Mouse (Mus musculus) heart, embryonic 12.5 days (tissue): ENCODE data around the gene Rgs17. TPM values are rescaled to one million over a fixed set of nuclear protein-coding genes. Genes with fewer than 3 reads are reported as not detected.

Experiments
- ATAC-seq: fragments of 200-750 bp; cut with Nextera tagmentation; 2 replicates; pipeline ENCODE4 v1.8.0; 2017; ENCODE audit warnings: moderate TSS enrichment, moderate library complexity; ENCODE audit not compliant: insufficient number of reproducible peaks, low FRiP score
- H3K27ac ChIP-seq: fragments of 300-500 bp; sonication (generic); 2 replicates; pipeline ENCODE4 v1.5.1; 2016; ENCODE audit warnings: mild to moderate bottlenecking, moderate library complexity; ENCODE audit not compliant: poor library complexity, severe bottlenecking
- H3K27me3 ChIP-seq: fragments of 300-500 bp; sonication (generic); replicated peaks from 2 replicates; pipeline ENCODE4 v1.6.1; 2016; ENCODE audit warnings: mild to moderate bottlenecking, moderate library complexity
- H3K36me3 ChIP-seq: fragments of 300-500 bp; sonication (generic); 2 replicates; pipeline ENCODE4 v1.6.1; 2016; ENCODE audit warnings: mild to moderate bottlenecking, moderate library complexity
- H3K4me1 ChIP-seq: fragments of 300-500 bp; sonication (generic); replicated peaks from 2 replicates; pipeline ENCODE4 v1.6.1; 2016; ENCODE audit warnings: mild to moderate bottlenecking
- H3K4me2 ChIP-seq: fragments of 300-500 bp; sonication (generic); 2 replicates; pipeline ENCODE4 v1.6.1; 2016; ENCODE audit warnings: mild to moderate bottlenecking, moderate library complexity
- H3K4me3 ChIP-seq: fragments of 300-500 bp; sonication (generic); 2 replicates; pipeline ENCODE4 v1.5.1; 2016; ENCODE audit warnings: mild to moderate bottlenecking
- H3K9ac ChIP-seq: fragments of 300-500 bp; sonication (generic); 2 replicates; pipeline ENCODE4 v1.6.1; 2016; ENCODE audit warnings: mild to moderate bottlenecking, moderate library complexity
- H3K9me3 ChIP-seq: fragments of 300-500 bp; sonication (generic); replicated peaks from 2 replicates; pipeline ENCODE4 v1.6.1; 2016; ENCODE audit warnings: mild to moderate bottlenecking, moderate library complexity
- WGBS: fragments of 180-500 bp; shearing (Covaris S2); methylation state at CpG from one replicate; pipeline ENCODE4 v1.1.7; 2016; 5-methylcytosine and 5-hydroxymethylcytosine counted together
- polyA plus RNA-seq: library from polyadenylated mRNA; unstranded; fragments of >200 nt; fragmentation: Nextera tagmentation; extraction: Ambion mirVana; gene quantifications from 2 replicates; pipeline ENCODE4 v1.2.1, GENCODE M21; 2016

Gene Rgs17
- polyA plus RNA-seq, 1 experiment from 2014 or later: 1.3 TPM

DNA sequence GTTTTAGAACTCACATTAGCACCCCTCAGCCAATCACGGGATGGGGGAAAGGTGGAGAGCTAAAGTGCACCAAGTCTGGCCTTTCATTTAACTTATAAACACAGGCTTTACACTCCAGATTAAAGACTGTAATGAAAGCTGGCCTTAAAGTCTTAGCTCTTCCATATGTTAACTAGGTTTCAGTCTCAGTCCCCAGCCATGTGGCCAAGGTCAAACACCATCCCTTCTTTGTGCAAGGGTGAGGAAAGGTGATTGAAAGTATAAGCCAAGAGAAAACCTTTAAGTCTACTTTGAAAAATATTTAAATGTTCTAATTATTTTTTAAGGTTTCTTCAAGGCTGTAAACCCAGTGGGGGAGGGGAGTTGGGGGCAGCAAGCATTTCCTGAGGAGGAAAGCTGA, 118.5 kb downstream of the Rgs17 start:
- no peaks in the 10 kb centered on the region for H3K27me3 ChIP-seq

DNA sequence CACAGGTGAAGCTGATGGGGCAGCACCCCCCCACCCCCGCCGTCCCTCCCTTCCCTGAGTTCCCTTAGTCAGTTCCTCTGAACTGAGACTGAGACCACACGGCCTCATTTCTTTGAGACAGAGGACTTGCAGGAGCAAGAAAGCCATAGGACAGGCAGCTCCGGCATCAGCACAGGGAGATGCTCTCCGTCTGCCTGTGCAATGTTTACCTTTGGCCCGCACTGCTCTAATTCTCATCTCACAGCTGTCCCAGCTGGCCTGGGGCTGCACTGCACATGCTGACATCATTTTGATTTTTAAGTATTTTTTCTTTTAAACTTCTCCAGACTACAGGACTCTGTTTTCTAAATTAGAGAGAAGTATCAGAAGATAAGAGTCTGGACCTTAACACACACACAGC, 119.3 kb downstream of the Rgs17 start:
- no peak for ATAC-seq
- peaks cover 45% of the 10 kb centered on the region for H3K36me3 ChIP-seq
- H3K4me1 ChIP-seq: peaks cover 20% of the 10 kb centered on the region
- peak overlapping the region; percentile 50 for H3K4me3 ChIP-seq
- H3K27ac ChIP-seq: no peak overlapping the region
- peak overlapping the region; percentile 75 for H3K4me2 ChIP-seq
- no peaks in the 10 kb centered on the region for H3K9me3 ChIP-seq
- peak overlapping the region; percentile 69 for H3K9ac ChIP-seq
- no peaks in the 10 kb centered on the region for H3K27me3 ChIP-seq
- WGBS: 29% methylated on average over 6 of the region's 6 CpGs

More for the DNA sequence above, 118.5 kb downstream of the Rgs17 start:
- no peak overlapping the region for H3K27ac ChIP-seq
- peaks cover 36% of the 10 kb centered on the region for H3K36me3 ChIP-seq
- ATAC-seq: no peak
- peaks cover 20% of the 10 kb centered on the region for H3K4me1 ChIP-seq
- H3K9ac ChIP-seq: peak overlapping the region; percentile 69
- 7% methylated on average over 1 of the region's 1 CpGs for WGBS
- no peaks in the 10 kb centered on the region for H3K9me3 ChIP-seq
- H3K4me2 ChIP-seq: peak overlapping the region; percentile 69
- peak overlapping the region; percentile 50 for H3K4me3 ChIP-seq

DNA sequence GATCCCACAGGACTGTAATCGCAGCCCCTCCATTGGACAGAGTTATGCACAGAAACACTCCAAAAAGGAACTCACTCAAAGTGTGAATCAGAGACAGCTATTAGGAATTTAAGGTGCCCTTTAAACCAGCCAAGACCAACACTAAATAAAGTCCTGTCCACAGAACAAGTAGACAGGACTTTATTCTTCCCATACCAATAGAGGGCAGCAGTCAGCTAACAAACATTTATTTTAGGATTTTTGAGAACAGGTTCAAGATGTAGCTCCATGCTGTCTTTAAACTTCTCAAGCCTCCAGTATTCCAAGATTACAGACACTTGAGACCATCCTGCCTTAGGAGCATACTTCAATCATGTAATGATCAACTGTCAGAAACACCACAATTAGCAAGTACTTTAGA, 121.7 kb downstream of the Rgs17 start:
- peaks cover 20% of the 10 kb centered on the region for H3K4me1 ChIP-seq
- no peak overlapping the region for H3K4me3 ChIP-seq
- no peak for ATAC-seq
- H3K27me3 ChIP-seq: no peaks in the 10 kb centered on the region
- peaks cover 50% of the 10 kb centered on the region for H3K36me3 ChIP-seq
- no peak overlapping the region for H3K9ac ChIP-seq
- no peak overlapping the region for H3K4me2 ChIP-seq
- WGBS: 96% methylated on average over 1 of the region's 1 CpGs
- H3K27ac ChIP-seq: no peak overlapping the region
- H3K9me3 ChIP-seq: no peaks in the 10 kb centered on the region

DNA sequence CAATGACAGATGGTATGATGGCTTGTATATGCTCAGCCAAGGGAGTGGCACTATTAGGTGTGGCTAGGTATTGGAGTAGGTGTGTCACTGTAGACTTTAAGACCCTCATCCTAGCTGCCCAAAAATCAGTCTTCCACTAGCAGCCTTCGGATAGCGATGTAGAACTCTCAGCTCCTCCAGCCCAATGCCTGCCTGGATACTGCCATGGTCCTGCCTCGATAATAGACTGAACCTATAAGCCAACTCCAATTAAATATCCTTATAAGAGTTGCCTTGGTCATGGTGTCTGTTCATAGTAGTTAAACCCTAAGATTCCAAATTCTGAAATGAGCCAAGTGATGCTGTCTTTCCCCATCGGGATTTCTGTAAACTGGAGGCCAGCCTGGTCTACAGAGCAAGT, 124.1 kb downstream of the Rgs17 start:
- H3K4me3 ChIP-seq: no peak overlapping the region
- H3K9ac ChIP-seq: no peak overlapping the region
- no peaks in the 10 kb centered on the region for H3K9me3 ChIP-seq
- peaks cover 50% of the 10 kb centered on the region for H3K36me3 ChIP-seq
- H3K27ac ChIP-seq: no peak overlapping the region
- no peak for ATAC-seq
- 83% methylated on average over 4 of the region's 4 CpGs for WGBS
- H3K4me2 ChIP-seq: no peak overlapping the region
- no peaks in the 10 kb centered on the region for H3K27me3 ChIP-seq
- H3K4me1 ChIP-seq: peaks cover 14% of the 10 kb centered on the region

DNA sequence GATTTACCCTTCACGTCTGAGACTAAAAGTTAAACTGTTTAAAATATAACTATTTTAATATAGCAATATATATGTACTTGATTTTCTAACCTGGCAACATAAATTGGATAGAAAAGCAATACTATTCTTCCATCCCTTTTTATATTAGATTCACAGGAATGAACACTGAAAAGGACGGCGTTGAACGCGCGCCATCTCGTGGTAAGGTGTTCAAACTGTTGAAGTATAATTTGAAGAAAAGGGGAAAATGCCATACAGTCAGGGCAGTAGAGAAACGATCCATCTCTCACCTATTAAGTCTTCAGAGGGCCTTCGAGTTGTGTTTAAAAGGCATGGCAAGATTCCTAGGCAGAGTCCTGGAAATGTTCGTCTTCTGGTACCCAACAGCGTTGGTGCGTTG, 131.5 kb downstream of the Rgs17 start:
- Histone ChIP-seq H3K36me3 (no peaks in the 10 kb centered on the region), H3K9me3 (no peaks in the 10 kb centered on the region), H3K27me3 (no peaks in the 10 kb centered on the region), H3K4me2 (no peak overlapping the region), H3K4me3 (no peak overlapping the region), H3K9ac (no peak overlapping the region), H3K27ac (no peak overlapping the region), H3K4me1 (no peaks in the 10 kb centered on the region)
- no peak for ATAC-seq
- WGBS: 20% methylated on average over 12 of the region's 12 CpGs

DNA sequence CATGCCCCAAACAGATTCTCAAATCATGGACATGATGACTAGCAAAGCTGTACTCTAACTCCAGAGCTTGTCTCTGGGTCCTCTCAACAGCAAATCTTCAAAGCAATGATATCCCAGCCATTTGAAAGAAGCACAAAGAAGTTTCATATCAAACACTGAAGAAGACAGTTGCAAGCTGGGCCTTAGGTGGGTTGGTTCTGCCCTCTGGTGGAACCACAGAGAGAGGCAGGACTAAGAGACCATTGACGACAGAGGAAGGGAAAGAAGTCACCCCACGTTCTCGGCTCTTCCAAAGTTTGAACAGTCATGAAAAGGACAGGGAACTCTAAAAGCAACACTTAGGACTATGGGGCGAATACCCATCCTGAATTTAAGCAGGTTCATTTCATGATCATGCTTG, 135.3 kb downstream of the Rgs17 start:
- H3K4me2 ChIP-seq: no peak overlapping the region
- H3K9ac ChIP-seq: no peak overlapping the region
- no peak overlapping the region for H3K4me3 ChIP-seq
- H3K4me1 ChIP-seq: no peaks in the 10 kb centered on the region
- 18% methylated on average over 4 of the region's 4 CpGs for WGBS
- no peak for ATAC-seq
- no peaks in the 10 kb centered on the region for H3K36me3 ChIP-seq
- H3K27ac ChIP-seq: no peak overlapping the region
- H3K27me3 ChIP-seq: no peaks in the 10 kb centered on the region
- H3K9me3 ChIP-seq: no peaks in the 10 kb centered on the region

Other genes starting within 250 kb of the Rgs17 start
- gene Fbxo5, start 116.8 kb downstream of the Rgs17 start, polyA plus RNA-seq: 49.0 and 50.9 TPM in 2 replicates
- gene Mtrf1l, start 98.5 kb downstream of the Rgs17 start, polyA plus RNA-seq: 9.2 and 15.0 TPM in 2 replicates